Mouse (Mus musculus) kidney, postnatal 0 days (tissue): ENCODE results near the gene Nit1. TPM values are rescaled to one million over a fixed set of nuclear protein-coding genes. Genes with fewer than 3 reads are reported as not detected.

Source experiments
- ATAC-seq: fragments of 200-750 bp; cut with Nextera tagmentation; replicated peaks from 2 replicates; pipeline ENCODE4 v1.8.0; 2017; ENCODE audit warnings: low read depth, moderate number of reproducible peaks, moderate TSS enrichment, moderate library complexity; ENCODE audit not compliant: low FRiP score
- DNase-seq: peaks from one replicate; pipeline ENCODE4 v3.0.0-alpha.2; 2016; ENCODE audit warnings: low spot score
- H3K27ac ChIP-seq: fragments of 300-500 bp; sonication (generic); 2 replicates; pipeline ENCODE4 v1.5.1; 2014; ENCODE audit warnings: mild to moderate bottlenecking
- H3K27me3 ChIP-seq: fragments of 300-500 bp; sonication (generic); 2 replicates; pipeline ENCODE4 v1.6.1; 2014; ENCODE audit warnings: low read length, mixed read lengths; ENCODE audit not compliant: insufficient read depth
- H3K36me3 ChIP-seq: fragments of 300-500 bp; sonication (generic); 2 replicates; pipeline ENCODE4 v1.6.1; 2014; ENCODE audit warnings: low read length, mixed read lengths; ENCODE audit not compliant: insufficient read depth
- H3K4me1 ChIP-seq: fragments of 300-500 bp; sonication (generic); replicated peaks from 2 replicates; pipeline ENCODE4 v1.6.1; 2014; ENCODE audit warnings: antibody characterized with exemption, low read length, mixed read lengths; ENCODE audit not compliant: insufficient read depth
- H3K4me2 ChIP-seq: fragments of 300-500 bp; sonication (generic); 2 replicates; pipeline ENCODE4 v1.6.1; 2014; ENCODE audit warnings: mild to moderate bottlenecking, low read length, moderate library complexity, mixed read lengths
- H3K4me3 ChIP-seq: fragments of 300-500 bp; sonication (generic); replicated peaks from 2 replicates; pipeline ENCODE4 v1.5.1; 2014; ENCODE audit warnings: low read depth, low read length
- H3K9ac ChIP-seq: fragments of 300-500 bp; sonication (generic); 2 replicates; pipeline ENCODE4 v1.6.1; 2014; ENCODE audit warnings: low read depth, low read length
- H3K9me3 ChIP-seq: fragments of 300-500 bp; sonication (generic); replicated peaks from 2 replicates; pipeline ENCODE4 v1.6.1; 2016; ENCODE audit warnings: low read length, inconsistent platforms, mixed read lengths
- CTCF ChIP-seq: IDR thresholded peaks from 2 replicates; pipeline ENCODE4 v1.5.1; 2016; ENCODE audit warnings: antibody characterized with exemption, low read depth, mild to moderate bottlenecking, moderate library complexity
- WGBS: fragments of 180-500 bp; shearing (Covaris S2); extraction: QIAGEN DNeasy Blood & Tissue Kit; methylation state at CpG from one replicate; pipeline ENCODE4 v1.1.7; 2014; 5-methylcytosine and 5-hydroxymethylcytosine counted together
- polyA plus RNA-seq: library from polyadenylated mRNA; unstranded; fragments of >200 nt; fragmentation: Nextera tagmentation; extraction: Ambion mirVana; gene quantifications from 2 replicates; pipeline ENCODE4 v1.2.1, GENCODE M21; 2015

Nit1 gene
- polyA plus RNA-seq, 1 experiment from 2014 or later = 59.8 TPM

- no peak for TF ChIP-seq CTCF
Measured at GRCm38 (mm10) chr1:171293351-171293750, 52.1 kb downstream of the Nit1 start.

GRCm38 (mm10) chr1:171288328-171288727 lies 57.1 kb downstream of the Nit1 start:
- Histone ChIP-seq H3K4me2 (peak overlapping the region; percentile 82; the same call in 1 of the 2 replicates), H3K27ac (peak overlapping the region; percentile 94), H3K4me3 (no peak overlapping the region), H3K4me1 (peaks cover 6% of the 10 kb centered on the region), H3K9ac (no peak overlapping the region), H3K9me3 (no peaks in the 10 kb centered on the region), H3K36me3 (peaks cover 9% of the 10 kb centered on the region), H3K27me3 (no peaks in the 10 kb centered on the region)
- ATAC-seq = no peak
- no peak for TF ChIP-seq CTCF
- DNase-seq = no peak
- WGBS = 69% methylated on average over 4 of the region's 4 CpGs

More at GRCm38 (mm10) chr1:171293351-171293750, 52.1 kb downstream of the Nit1 start:
- H3K4me3 ChIP-seq = peak overlapping the region; percentile 70; the same call in 1 of the 2 replicates
- H3K36me3 ChIP-seq = peaks cover 3% of the 10 kb centered on the region; the same call in 1 of the 2 replicates
- DNase-seq = no peak
- no peak overlapping the region for H3K27ac ChIP-seq
- ATAC-seq = no peak
- peak overlapping the region; percentile 73 for H3K4me2 ChIP-seq
- peaks cover 7% of the 10 kb centered on the region for H3K4me1 ChIP-seq
- 80% methylated on average over 3 of the region's 3 CpGs for WGBS
- no peak overlapping the region; the same call in 1 of the 2 replicates for H3K9ac ChIP-seq
- H3K27me3 ChIP-seq = no peaks in the 10 kb centered on the region
- H3K9me3 ChIP-seq = no peaks in the 10 kb centered on the region

Other genes starting within 250 kb of the Nit1 start
- 4.6 TPM in 2 replicates for gene Cfap126, start 231.7 kb downstream of the Nit1 start, polyA plus RNA-seq
- 381 and 403 TPM in 2 replicates for gene Sdhc, start 195.0 kb downstream of the Nit1 start, polyA plus RNA-seq
- 0.77 and 1.2 TPM in 2 replicates for gene Mpz, start 194.9 kb downstream of the Nit1 start, polyA plus RNA-seq
- gene Pcp4l1, start 149.4 kb downstream of the Nit1 start, polyA plus RNA-seq = 8.9 and 9.9 TPM in 2 replicates
- 1.1 and 1.7 TPM in 2 replicates for gene Nr1i3, start 131.7 kb downstream of the Nit1 start, polyA plus RNA-seq
- 32.3 and 32.4 TPM in 2 replicates for gene Tomm40l, start 123.1 kb downstream of the Nit1 start, polyA plus RNA-seq
- 20.2 and 21.1 TPM in 2 replicates for gene Apoa2, start 120.6 kb downstream of the Nit1 start, polyA plus RNA-seq
- gene Fcer1g, start 111.3 kb downstream of the Nit1 start, polyA plus RNA-seq = 38.8 and 50.1 TPM in 2 replicates
- 5.2 and 7.0 TPM in 2 replicates for gene Adamts4, start 95.2 kb downstream of the Nit1 start, polyA plus RNA-seq
- 375 and 405 TPM in 2 replicates for gene Ndufs2, start 94.3 kb downstream of the Nit1 start, polyA plus RNA-seq
- 63.9 and 72.0 TPM in 2 replicates for gene B4galt3, start 75.3 kb downstream of the Nit1 start, polyA plus RNA-seq
- 46.4 and 48.2 TPM in 2 replicates for gene Ppox, start 64.5 kb downstream of the Nit1 start, polyA plus RNA-seq
- gene Usp21, start 57.7 kb downstream of the Nit1 start, polyA plus RNA-seq = 59.4 and 63.3 TPM in 2 replicates
- gene Ufc1, start 50.6 kb downstream of the Nit1 start, polyA plus RNA-seq = 133 and 136 TPM in 2 replicates
- 43.9 and 46.0 TPM in 2 replicates for gene Dedd, start 16.5 kb downstream of the Nit1 start, polyA plus RNA-seq
- 92.1 and 105 TPM in 2 replicates for gene Pfdn2, start within 50 bp of the Nit1 start, polyA plus RNA-seq
- 5.7 and 6.4 TPM in 2 replicates for gene Klhdc9, start 15.2 kb upstream of the Nit1 start, polyA plus RNA-seq
- gene Nectin4, start 24.5 kb upstream of the Nit1 start, polyA plus RNA-seq = 3.7 and 3.8 TPM in 2 replicates
- gene Arhgap30, start 43.3 kb upstream of the Nit1 start, polyA plus RNA-seq = 0.83 and 0.99 TPM in 2 replicates
- 64.0 and 73.0 TPM in 2 replicates for gene Usf1, start 65.7 kb upstream of the Nit1 start, polyA plus RNA-seq
- 3.6 and 4.8 TPM in 2 replicates for gene Tstd1, start 73.2 kb upstream of the Nit1 start, polyA plus RNA-seq
- gene F11r, start 91.9 kb upstream of the Nit1 start, polyA plus RNA-seq = 93.0 and 114 TPM in 2 replicates
- gene Alyref2, start 157.8 kb upstream of the Nit1 start, polyA plus RNA-seq = 14.8 and 14.9 TPM in 2 replicates
- not detected in 2 replicates for gene Itln1, start 189.6 kb upstream of the Nit1 start, polyA plus RNA-seq
- gene Cd244a, start 213.5 kb upstream of the Nit1 start, polyA plus RNA-seq = 0.08 and 0.20 TPM in 2 replicates